Mouse (Mus musculus): ENCODE data around the gene Tmem170. TPM values are rescaled to one million over a fixed set of nuclear protein-coding genes. Genes with fewer than 3 reads are reported as not detected.

The Tmem170 gene
- 1 to 10 TPM; 4.0 to 4.8 TPM for total RNA-seq (2021)
- long read RNA-seq, partial matches to known transcripts = 0 of 1 reads
- long read RNA-seq, other reads (novel, unspliced or antisense) = 1 of 1 reads

DNA sequence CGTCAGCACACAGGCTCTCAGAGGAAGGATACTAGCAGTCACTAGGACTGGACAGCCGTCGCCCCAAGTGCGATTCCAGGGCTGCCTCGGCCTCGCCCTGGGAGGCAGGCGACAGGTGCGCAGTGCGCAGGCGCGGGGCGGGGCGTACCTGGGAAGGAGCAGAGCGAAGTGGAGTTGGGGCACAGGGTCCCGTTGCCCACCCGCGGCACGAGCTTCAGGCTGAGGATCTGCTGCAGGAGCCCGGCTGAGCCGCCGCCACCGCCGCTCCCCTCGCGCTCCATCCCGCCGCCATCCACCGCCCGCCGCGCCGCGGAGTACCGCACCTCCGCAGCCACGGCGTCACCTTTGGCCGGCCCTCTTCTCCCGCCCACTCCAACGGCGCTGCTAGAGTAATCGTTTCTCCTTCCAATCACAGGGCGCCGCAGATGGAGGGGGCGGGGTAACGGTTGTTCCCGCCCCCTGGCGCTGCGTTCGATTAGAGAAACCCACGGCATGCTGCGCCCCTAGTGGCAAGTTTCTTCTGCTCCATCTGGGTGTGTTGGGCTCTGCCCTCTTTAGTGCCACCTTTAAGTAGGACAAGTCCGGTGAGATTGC lies at the start of gene Tmem170:
Gene Tmem170, minus strand, starts transcription at position 396 of the 594 bp plus-strand sequence.
- peak; percentile 96 to 99 for DNase-seq (ENCODE audit: low spot score in 2 of 2)

DNA sequence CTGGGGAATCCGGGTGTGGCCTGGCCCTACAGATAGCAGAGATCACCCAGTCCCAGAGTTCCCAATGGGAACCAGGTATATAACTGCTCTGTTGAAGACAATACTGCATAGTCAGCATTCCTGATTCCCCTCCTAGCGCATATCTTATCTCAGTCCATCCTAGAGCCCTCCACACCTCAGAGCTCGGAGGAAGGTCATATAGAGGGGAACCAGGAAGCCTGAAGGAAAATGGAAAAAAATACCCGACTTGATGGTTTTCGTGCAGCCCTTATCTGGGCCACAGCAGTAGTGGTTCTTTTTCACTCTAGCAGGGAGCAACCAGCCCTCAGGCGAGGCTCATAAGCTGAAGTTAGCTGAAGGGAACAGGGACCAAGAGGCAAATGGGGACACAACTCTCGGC lies 48.4 kb upstream of the Tmem170 start:
- DNase-seq (ENCODE audit: low spot score in 2 of 2) = no peak

DNA sequence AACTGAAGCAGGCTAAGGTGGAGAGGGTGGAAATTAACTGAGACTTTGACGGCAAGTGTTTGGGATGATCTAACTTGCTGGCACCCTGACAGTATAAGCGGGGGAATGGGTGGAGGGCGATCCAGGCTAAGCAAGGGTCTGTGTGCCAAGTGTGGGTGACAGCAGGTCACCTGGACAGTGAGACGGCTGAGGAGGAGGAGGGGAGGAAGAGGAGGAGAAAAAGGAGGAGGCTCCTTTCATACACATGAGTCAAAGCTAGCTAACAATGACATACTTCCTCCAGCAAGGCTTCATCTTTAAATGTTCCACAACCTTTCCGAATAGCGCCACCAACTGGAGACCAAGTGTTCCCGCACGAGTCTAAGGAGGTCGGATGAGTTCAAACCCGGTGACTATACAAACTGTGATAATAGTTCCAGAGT lies 46.8 kb upstream of the Tmem170 start:
- peak in 1 of 2 experiments; percentile 68 for DNase-seq (ENCODE audit: low spot score in 2 of 2)

DNA sequence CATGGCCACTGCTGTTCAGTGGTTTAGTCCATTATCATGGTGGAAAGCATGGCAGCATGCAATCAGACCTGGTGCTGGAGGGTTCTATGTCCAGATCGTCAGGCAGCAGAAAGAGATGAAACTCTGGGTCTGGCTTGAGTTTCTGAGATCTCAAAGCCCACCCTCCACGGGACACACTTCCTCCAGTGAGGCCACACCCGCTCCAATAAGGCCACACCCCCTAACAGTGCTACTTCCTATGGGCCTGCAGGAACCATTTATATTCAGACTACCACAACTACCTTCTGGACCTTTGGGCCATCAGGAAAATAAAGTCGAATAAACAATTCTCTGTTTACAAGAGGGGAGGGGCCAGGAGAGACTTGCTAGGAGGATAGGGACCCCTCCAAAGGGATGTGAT lies 44.4 kb upstream of the Tmem170 start:
- DNase-seq (ENCODE audit: low spot score in 2 of 2) = no peak

DNA sequence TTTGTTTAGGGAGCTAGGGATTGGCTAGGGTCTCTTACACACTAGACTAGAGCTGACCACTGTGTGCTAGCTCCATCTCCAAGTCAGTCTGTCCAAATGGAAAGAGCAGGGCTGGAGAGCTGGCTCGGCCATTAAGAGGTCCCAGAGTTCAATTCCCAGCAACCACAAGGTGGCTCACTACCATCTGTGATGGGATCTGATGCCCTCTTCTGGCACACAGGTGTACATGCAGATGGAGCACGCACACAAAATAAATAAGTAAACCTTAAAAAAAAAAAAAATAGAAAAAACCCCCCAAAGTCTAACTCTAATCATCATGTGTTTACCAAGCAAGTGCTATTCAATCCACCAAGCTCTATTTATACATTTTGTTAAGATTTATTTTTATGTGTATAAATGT lies 43.1 kb upstream of the Tmem170 start:
- no peak for DNase-seq (ENCODE audit: low spot score in 2 of 2)

DNA sequence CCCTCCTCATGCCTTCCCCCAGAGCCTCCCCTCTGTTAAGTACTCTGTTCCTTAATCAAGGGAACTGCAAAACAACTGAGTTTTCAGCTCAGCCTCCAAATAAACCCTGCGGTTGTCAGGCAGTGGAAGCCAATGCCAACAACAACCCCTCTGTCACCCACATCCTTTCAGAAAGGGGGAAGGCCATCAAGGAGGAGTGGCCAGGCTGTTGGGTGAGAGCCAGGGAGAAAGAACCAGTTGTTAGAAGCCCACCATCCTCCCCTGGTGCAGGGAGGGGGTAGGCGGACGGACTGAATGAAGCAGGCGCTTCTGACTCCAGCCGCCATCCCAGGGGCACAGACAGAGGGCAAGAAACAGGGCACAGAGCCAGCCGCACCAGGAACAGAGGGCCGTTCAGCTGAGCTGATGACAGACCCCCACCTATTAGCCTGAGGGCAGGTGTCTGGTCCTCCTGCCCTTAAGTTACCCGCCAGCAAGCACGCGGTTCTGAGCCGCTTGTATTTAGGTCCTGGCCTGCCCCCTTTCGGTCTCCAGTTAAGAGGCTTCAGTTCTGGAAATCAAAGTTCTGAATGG lies 36.4 kb upstream of the Tmem170 start:
- DNase-seq (ENCODE audit: low spot score in 2 of 2) = peak in 1 of 2 experiments; percentile 49

DNA sequence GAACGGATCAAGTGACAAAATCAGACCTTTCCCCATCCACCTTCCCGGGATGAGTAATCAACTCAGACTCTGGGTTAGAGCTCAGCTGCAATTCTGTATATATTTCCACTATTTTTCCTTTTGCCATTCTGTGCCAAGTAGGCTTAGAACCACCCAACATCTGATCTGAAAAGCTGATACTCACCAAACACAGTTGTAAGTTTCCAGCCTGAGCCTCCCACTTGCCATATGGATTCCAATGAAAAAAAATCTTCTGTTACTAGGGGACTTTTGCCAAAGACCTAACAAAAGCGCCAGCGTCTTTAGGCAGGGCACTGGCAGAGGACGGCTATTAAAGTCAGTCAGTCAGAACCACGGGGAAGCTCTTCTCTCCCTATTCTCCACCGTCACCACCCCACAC lies 35.0 kb upstream of the Tmem170 start:
- DNase-seq (ENCODE audit: low spot score in 2 of 2) = peak in 1 of 2 experiments; percentile 79

DNA sequence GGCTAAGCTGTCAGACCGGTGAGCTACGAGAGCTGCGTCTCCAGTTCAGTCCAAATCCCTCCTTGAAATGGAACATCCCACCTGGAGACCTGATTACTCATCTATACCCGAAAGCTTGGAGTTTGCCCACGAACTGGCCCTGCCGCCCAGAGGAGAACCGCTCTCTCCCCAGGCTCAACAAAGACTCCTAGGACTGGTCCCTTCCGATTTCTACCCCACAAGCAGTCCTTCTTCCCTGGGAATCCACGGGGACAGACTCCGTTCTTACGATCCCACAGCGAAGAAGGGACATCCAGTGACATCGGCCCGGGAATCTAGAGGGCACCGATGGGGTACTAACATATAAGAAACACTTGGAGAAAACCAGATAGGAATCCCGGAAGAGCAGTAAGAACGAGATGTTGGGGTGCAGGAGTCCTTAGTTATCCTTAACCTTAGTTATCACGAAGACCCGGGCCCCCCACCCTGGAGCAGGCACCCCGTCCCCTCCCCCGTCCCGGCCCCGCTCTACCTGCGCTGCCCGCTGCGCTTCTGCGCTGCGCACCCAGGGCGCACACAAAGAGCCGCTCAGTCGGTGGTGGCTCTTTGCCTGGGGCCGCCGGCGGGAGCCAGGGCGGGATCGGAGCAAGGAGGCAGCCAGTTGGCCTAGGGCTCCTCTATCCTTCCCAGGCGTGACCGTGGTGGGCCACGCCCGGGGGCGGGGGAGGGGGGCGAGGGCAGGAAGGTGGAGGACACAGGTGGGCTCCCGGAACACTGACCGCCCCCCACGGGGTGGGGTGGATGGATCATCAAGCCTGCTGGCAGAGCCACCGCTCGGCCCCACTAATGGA lies 33.3 kb upstream of the Tmem170 start, which contains the start of gene Chst5:
Gene Chst5, minus strand, starts transcription at position 827 of the 830 bp plus-strand sequence.
- no peak for DNase-seq (ENCODE audit: low spot score in 2 of 2)

DNA sequence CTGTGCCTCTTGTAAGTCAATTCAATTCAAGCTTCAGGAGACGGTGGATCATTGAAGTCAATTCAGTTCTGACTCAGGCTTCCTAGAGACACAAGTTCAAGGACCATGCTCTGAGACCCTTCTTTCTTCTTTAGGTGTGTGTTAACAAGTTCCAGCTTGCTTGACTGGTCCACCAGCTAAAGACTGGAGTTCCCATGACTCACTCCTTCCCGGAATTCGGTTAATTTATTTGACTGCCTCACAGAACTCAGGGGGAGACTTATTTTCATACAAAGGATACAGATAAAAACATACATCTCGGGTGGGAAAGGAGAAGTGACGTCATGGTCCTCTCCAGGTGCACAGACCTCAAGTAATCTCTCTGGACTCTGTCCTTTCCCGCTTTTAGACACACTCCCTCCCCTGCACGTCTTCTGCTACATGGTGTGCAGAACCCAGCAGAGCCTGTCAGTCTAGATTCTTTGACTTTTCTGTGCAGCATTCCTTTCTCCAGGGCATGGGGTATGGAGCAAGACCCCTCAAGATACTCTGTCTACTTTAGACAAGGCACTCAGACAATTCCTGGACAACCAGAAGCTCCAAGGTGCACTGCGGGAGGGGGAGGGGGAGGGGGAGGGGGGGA lies 29.1 kb upstream of the Tmem170 start:
- DNase-seq (ENCODE audit: low spot score in 2 of 2) = no peak

DNA sequence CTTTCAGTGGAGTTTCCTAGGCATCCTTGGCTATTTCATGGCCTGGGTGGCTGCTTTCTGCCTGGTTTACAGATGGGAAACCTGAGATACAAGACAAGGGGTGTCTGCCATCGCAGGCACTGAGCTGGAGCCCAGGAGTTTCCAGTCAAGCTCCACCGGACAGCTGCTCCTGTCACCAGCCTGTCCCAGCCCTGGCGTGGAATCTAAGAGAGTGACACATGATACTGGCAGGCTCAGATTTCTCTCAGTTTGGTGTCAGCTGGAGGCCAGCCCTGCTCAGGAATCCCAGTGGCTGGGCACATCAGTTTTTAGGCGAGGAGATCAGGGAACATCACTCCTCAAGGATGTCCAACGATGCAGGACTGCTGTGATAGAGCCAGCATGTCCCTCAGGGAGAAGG lies 25.5 kb upstream of the Tmem170 start:
- DNase-seq (ENCODE audit: low spot score in 2 of 2) = no peak

DNA sequence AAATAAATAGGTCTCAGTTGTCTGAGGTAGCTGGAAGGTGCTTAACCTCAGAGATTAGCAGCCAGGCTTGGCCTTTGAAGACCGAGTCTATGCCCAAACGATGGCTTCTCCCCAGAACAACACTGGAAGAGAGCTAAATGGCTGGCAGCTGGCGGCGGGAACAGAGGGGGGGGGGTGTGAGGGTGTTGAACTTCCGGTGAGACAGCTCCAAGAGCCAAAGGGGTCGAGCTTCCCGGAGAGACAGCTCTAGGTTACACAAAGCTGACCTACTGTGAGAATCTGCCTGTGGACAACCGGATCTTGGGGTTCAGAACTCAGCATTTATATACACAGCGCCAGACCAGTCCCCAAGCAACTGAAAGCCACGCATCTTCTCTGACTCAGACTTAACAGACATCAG lies 22.0 kb upstream of the Tmem170 start:
- no peak for DNase-seq (ENCODE audit: low spot score in 2 of 2)

DNA sequence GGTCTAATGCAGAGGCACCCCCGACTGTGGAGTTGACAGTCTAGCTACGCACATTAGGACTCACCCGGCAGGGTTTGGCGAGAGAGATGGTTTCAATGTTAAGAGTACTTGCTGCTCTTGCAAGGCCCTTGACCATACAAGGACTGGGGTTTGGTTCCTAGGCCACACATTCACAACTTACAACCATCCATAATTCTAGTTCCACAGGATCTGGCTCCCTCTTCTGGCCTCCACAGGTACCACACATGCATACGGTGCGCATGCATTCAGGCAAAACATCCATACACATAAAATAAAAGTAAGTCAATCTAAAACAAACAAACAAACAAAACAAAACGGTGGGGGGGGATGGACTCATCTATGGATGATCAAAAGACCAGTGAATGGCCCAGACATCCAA lies 18.4 kb upstream of the Tmem170 start:
- DNase-seq (ENCODE audit: low spot score in 2 of 2) = no peak

DNA sequence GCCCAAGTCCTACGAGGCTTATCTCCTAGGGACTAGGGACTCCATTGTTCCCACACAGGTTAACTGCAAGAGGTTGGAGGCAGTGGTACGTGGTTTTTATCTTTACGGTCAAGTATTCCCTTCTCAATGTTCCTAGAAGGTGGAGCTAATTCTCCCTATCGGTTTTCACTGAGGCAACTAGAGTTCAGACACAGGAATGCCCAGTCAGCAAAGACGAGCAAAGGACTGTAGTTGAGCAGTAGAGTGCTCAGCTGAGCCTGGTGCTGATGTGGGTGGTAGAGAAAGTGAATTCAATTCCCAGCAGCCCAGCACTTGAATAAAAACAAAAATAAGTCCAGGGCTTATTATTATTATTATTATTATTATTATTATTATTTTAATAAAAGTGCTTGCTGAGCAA lies 16.1 kb upstream of the Tmem170 start:
- DNase-seq (ENCODE audit: low spot score in 2 of 2) = no peak

DNA sequence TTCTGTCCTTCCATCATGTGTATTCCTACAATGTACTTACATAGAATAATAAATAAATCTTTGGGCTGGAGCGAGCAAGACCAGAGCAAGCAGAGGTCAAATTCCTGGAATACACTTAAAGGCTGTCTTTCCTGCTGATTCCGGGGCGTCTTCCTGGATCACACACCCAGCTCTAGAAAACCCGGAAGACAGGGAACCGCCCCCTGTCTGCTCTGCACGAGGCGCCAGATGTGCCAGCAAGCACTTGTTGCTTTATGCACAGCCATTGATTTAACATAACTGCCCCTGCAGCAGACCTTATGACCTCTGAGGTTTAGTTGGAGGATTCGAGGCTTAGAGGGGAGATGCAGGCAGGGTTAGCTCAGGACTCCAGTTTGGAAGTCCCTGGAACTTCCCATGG lies 15.4 kb upstream of the Tmem170 start:
- no peak for DNase-seq (ENCODE audit: low spot score in 2 of 2)

DNA sequence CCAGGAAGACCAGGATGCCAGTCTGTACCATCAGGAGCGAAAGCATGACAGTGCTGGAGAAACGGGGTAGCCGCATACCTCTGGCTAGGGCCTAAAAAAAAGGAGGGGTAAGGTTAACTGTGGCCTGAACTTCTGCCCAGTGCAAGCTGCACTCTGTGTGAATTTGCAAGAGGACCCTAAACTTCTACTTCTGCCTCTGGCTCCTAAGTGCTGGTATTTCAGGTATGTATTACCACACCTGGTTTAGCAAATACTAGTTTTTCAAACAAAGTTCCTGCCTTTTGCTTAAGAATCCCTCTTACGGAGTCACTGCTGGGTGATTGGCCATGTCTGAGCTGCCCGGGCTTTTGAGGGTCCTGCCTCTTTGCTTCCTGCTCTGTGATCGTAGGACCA lies 14.4 kb upstream of the Tmem170 start:
- DNase-seq (ENCODE audit: low spot score in 2 of 2) = no peak

DNA sequence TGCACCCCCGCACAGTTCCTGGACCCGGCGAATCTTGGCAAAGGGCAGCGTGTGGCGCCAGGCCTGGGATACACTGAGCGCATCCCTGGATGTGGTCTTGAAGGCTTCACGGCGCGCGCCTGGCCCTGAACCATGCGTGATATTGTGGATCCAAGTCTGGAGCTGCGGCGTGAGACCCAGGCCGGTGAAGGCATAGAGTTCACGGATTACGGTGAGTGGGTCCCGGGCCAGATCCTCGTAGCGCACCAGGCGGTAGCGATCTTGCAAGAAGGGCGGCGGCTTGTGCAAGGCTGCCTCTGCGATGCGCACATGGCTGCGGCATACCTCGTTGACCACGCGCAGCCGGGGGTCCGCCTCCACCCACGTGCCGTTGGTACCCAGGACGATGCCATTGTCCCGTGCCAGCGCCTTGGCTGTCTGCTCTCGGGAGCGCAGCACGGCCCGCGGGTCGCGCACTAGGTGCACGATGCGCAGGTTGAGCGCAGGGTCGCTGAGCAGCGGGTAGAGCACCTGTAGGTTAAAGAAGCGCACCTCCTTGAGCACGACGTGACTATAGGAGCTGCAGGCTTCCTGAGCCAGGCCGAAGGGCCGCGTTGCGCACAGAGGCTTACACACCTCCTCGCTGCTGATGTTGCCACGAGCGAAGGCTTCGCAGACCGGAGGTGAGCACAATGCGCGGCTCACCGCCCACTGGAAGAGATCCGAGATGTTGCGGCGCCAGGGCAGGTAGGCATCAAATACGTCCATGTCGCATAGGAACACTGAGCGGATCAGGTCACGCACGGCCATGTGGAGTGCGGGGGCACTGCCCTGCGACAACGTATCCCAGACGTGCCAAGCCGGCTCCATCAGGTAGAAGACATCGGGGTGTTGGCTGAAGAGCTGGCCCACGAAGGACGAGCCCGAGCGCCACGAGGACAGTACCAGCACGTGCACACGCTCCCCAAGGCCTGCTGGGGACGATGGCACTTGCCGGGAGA lies 13.7 kb upstream of the Tmem170 start:
- DNase-seq (ENCODE audit: low spot score in 2 of 2) = no peak

DNA sequence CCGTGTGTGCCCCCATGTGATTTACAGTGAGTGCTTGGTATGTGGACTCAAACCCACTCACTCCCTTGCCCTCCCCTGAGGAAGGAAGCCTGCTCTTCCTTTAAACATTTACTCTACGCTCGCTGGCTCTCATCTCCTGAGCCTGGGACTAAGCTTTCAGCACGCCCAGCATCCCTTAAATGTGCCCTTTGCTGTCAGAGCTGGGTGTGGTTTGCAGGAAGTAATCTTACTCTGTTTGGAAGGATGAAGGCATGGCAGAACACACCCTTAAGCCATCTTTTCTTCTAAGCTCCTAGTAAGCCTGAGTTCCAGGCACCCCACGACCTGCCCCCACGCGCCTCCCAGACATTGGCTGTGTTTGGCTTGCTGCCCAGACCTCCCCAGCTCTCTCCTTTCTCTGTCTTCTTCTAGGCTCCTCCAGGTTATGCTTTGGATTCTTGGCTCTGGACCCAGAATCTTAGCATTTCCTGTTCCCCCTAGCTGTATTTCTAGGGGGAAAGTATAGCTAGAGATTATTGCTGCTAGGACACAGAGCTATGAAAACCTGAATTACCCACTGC lies 11.6 kb upstream of the Tmem170 start:
- DNase-seq (ENCODE audit: low spot score in 2 of 2) = no peak

DNA sequence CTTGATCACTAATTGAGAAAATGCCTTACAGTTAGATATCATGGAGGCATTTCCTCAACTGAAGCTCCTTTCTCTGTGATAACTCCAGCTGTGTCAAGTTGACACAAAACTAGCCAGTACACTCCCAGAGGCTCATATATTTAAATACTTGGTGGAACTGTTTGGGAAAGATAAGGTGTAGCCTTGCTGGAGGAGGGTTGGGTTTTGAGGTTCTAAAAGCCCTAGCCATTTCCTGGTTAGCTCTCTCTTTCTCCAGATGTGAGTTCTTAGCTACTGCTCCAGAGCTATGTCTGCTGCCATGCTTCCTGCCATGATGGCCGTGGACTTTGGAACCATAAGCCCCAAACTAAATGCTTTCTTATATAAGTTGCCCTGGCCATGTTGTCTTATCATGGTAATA lies 10.9 kb upstream of the Tmem170 start:
- DNase-seq (ENCODE audit: low spot score in 2 of 2) = no peak

DNA sequence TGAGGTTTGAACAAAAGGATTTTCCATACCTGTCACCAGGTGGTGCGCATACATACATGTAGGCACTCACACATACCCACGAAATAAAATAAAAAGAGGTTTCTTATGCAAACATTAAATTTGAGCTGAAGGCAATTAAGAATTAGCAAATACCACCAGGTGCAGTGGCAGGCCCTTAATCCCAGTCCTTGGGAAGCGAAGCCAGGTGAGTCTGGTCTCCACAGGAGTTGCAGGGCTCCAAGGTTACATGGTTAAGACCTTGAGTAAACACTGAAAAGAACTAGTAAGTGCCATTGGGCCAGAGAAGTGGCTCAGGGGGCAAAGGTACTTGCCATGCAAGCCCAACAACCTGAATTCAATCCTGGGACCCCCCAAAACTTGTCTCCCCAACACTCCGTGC lies 7.1 kb upstream of the Tmem170 start:
- no peak for DNase-seq (ENCODE audit: low spot score in 2 of 2)

DNA sequence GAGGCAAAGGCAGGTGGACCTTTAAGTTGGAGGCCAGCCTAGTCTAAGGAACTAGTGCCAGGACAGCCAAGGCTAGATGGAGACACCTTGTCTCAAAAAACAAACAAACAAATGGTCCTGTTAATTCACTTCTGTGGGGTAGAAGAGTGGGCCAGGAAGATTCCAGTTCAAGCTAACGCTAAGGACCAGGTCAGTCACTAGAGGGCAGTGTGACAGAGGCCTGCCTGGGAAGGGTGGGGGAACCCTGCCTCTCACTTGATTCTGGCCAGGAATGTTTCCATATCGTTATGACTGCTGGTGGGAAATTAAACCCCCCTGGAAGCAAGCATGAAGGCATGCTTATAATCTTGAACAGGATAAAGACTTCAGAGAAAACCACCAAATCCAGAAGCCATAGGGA lies 5.0 kb upstream of the Tmem170 start:
- peak in 1 of 2 experiments; percentile 36 for DNase-seq (ENCODE audit: low spot score in 2 of 2)

Data from layer of hippocampus, adult 18-20 months (tissue).